Mouse (Mus musculus) lung, postnatal 0 days (tissue): ENCODE results near the gene D430019H16Rik. TPM values are rescaled to one million over a fixed set of nuclear protein-coding genes. Genes with fewer than 3 reads are reported as not detected.

Experiments
- ATAC-seq: fragments of 200-750 bp; cut with Nextera tagmentation; 2 replicates; pipeline ENCODE4 v1.8.0; 2017; ENCODE audit warnings: moderate library complexity
- DNase-seq: peaks from one replicate; pipeline ENCODE4 v3.0.0-alpha.2; 2016; ENCODE audit warnings: low spot score
- H3K27ac ChIP-seq: fragments of 300-500 bp; sonication (generic); 2 replicates; pipeline ENCODE4 v1.5.1; 2014; ENCODE audit warnings: antibody characterized with exemption, mild to moderate bottlenecking, low read length, mixed read lengths
- H3K27me3 ChIP-seq: fragments of 300-500 bp; sonication (generic); replicated peaks from 2 replicates; pipeline ENCODE4 v1.6.1; 2014; ENCODE audit warnings: low read length, mixed read lengths; ENCODE audit not compliant: insufficient read depth
- H3K36me3 ChIP-seq: fragments of 300-500 bp; sonication (generic); 2 replicates; pipeline ENCODE4 v1.6.1; 2014; ENCODE audit warnings: low read length, mixed read lengths; ENCODE audit not compliant: insufficient read depth
- H3K4me1 ChIP-seq: fragments of 300-500 bp; sonication (generic); 2 replicates; pipeline ENCODE4 v1.6.1; 2014; ENCODE audit warnings: antibody characterized with exemption, low read depth, low read length, mixed read lengths; ENCODE audit not compliant: insufficient read depth
- H3K4me2 ChIP-seq: fragments of 300-500 bp; sonication (generic); replicated peaks from 2 replicates; pipeline ENCODE4 v1.6.1; 2014; ENCODE audit warnings: low read depth, mild to moderate bottlenecking, low read length, moderate library complexity, mixed read lengths
- H3K4me3 ChIP-seq: fragments of 300-500 bp; sonication (generic); 2 replicates; pipeline ENCODE4 v1.5.1; 2014; ENCODE audit warnings: low read depth, low read length
- H3K9ac ChIP-seq: fragments of 300-500 bp; sonication (generic); replicated peaks from 2 replicates; pipeline ENCODE4 v1.6.1; 2014; ENCODE audit warnings: low read depth, mild to moderate bottlenecking
- H3K9me3 ChIP-seq: fragments of 300-500 bp; sonication (generic); 2 replicates; pipeline ENCODE4 v1.6.1; 2016; ENCODE audit warnings: low read length, mixed read lengths
- CTCF ChIP-seq: IDR thresholded peaks from 2 replicates; pipeline ENCODE4 v1.5.1; 2016; ENCODE audit warnings: antibody characterized with exemption, mild to moderate bottlenecking
- EP300 ChIP-seq: IDR thresholded peaks from 2 replicates; pipeline ENCODE4 v1.6.1; 2016; ENCODE audit warnings: antibody characterized with exemption, mild to moderate bottlenecking, control low read depth
- WGBS: fragments of 180-500 bp; shearing (Covaris S2); extraction: QIAGEN DNeasy Blood & Tissue Kit; methylation state at CpG from one replicate; pipeline ENCODE4 v1.1.7; 2014; 5-methylcytosine and 5-hydroxymethylcytosine counted together
- polyA plus RNA-seq: library from polyadenylated mRNA; unstranded; fragments of >200 nt; fragmentation: Nextera tagmentation; extraction: Ambion mirVana; gene quantifications from 2 replicates; pipeline ENCODE4 v1.2.1, GENCODE M21; 2015

Gene D430019H16Rik
- polyA plus RNA-seq, 1 experiment from 2014 or later, result 0.54 TPM

- no peak overlapping the region for H3K4me3 ChIP-seq
- DNase-seq, result no peak
- peak overlapping the region; percentile 75; the same call in 1 of the 2 replicates for H3K27ac ChIP-seq
- TF ChIP-seq EP300 (no peak), CTCF (no peak)
- WGBS, result 71% methylated on average over 10 of the region's 10 CpGs
- H3K4me2 ChIP-seq, result no peak overlapping the region
- H3K36me3 ChIP-seq, result no peaks in the 10 kb centered on the region
- ATAC-seq, result no peak
- H3K4me1 ChIP-seq, result peaks cover 3% of the 10 kb centered on the region; the same call in 1 of the 2 replicates
- no peaks in the 10 kb centered on the region for H3K9me3 ChIP-seq
- H3K9ac ChIP-seq, result no peak overlapping the region
- H3K27me3 ChIP-seq, result no peaks in the 10 kb centered on the region
Measured at GRCm38 (mm10) chr12:105514111-105514510, 60.5 kb downstream of the D430019H16Rik start.

GRCm38 (mm10) chr12:105517026-105517675 lies 63.5 kb downstream of the D430019H16Rik start:
- no peaks in the 10 kb centered on the region for H3K9me3 ChIP-seq
- WGBS, result 49% methylated on average over 21 of the region's 21 CpGs
- H3K27ac ChIP-seq, result no peak overlapping the region
- peaks cover 9% of the 10 kb centered on the region; the same call in 1 of the 2 replicates for H3K4me1 ChIP-seq
- no peaks in the 10 kb centered on the region for H3K36me3 ChIP-seq
- H3K4me3 ChIP-seq, result no peak overlapping the region
- no peak for TF ChIP-seq CTCF
- TF ChIP-seq EP300, result peak; percentile 59
- H3K27me3 ChIP-seq, result no peaks in the 10 kb centered on the region
- peak; percentile 61 for ATAC-seq
- DNase-seq, result peak; percentile 83
- no peak overlapping the region for H3K9ac ChIP-seq
- H3K4me2 ChIP-seq, result no peak overlapping the region

GRCm38 (mm10) chr12:105519851-105520250 lies 66.2 kb downstream of the D430019H16Rik start:
- Histone ChIP-seq H3K9me3 (no peaks in the 10 kb centered on the region), H3K9ac (no peak overlapping the region), H3K27me3 (no peaks in the 10 kb centered on the region), H3K27ac (peak overlapping the region; percentile 52), H3K4me1 (peaks cover 9% of the 10 kb centered on the region; the same call in 1 of the 2 replicates), H3K36me3 (no peaks in the 10 kb centered on the region), H3K4me2 (no peak overlapping the region), H3K4me3 (no peak overlapping the region)
- no peak for DNase-seq
- WGBS, result 78% methylated on average over 2 of the region's 2 CpGs
- ATAC-seq, result no peak
- no peak for TF ChIP-seq EP300

GRCm38 (mm10) chr12:105521170-105521762 lies 67.6 kb downstream of the D430019H16Rik start:
- H3K9me3 ChIP-seq, result no peaks in the 10 kb centered on the region
- no peaks in the 10 kb centered on the region for H3K27me3 ChIP-seq
- H3K9ac ChIP-seq, result no peak overlapping the region
- ATAC-seq, result peak; percentile 76
- TF ChIP-seq CTCF (no peak), EP300 (peak; percentile 75)
- peak; percentile 94 for DNase-seq
- H3K4me2 ChIP-seq, result 0 out of 2 replicates have a peak overlapping the region, but pooled peaks have one; percentile 0
- H3K4me1 ChIP-seq, result peaks cover 11% of the 10 kb centered on the region; the same call in 1 of the 2 replicates
- peak overlapping the region; percentile 52; the same call in 1 of the 2 replicates for H3K27ac ChIP-seq
- WGBS, result 30% methylated on average over 15 of the region's 15 CpGs
- no peaks in the 10 kb centered on the region for H3K36me3 ChIP-seq
- no peak overlapping the region for H3K4me3 ChIP-seq

- peaks cover 13% of the 10 kb centered on the region; the same call in 1 of the 2 replicates for H3K4me1 ChIP-seq
Measured at GRCm38 (mm10) chr12:105523737-105524136, 70.1 kb downstream of the D430019H16Rik start.

GRCm38 (mm10) chr12:105526186-105526585 lies 72.5 kb downstream of the D430019H16Rik start:
- H3K9ac ChIP-seq, result no peak overlapping the region
- TF ChIP-seq CTCF, result no peak
- TF ChIP-seq EP300, result no peak
- peak; percentile 55 for DNase-seq
- H3K9me3 ChIP-seq, result no peaks in the 10 kb centered on the region
- H3K27me3 ChIP-seq, result no peaks in the 10 kb centered on the region
- ATAC-seq, result no peak
- H3K27ac ChIP-seq, result peak overlapping the region; percentile 55
- H3K36me3 ChIP-seq, result no peaks in the 10 kb centered on the region
- H3K4me2 ChIP-seq, result no peak overlapping the region
- no peak overlapping the region for H3K4me3 ChIP-seq
- H3K4me1 ChIP-seq, result peaks cover 7% of the 10 kb centered on the region; the same call in 1 of the 2 replicates
- 56% methylated on average over 3 of the region's 3 CpGs for WGBS

More at GRCm38 (mm10) chr12:105523737-105524136, 70.1 kb downstream of the D430019H16Rik start:
- Histone ChIP-seq H3K4me2 (no peak overlapping the region), H3K9ac (no peak overlapping the region), H3K4me3 (no peak overlapping the region), H3K27ac (no peak overlapping the region), H3K36me3 (no peaks in the 10 kb centered on the region), H3K27me3 (no peaks in the 10 kb centered on the region), H3K9me3 (no peaks in the 10 kb centered on the region)
- no peak for ATAC-seq
- TF ChIP-seq CTCF, result no peak
- TF ChIP-seq EP300, result no peak
- peak; percentile 32 for DNase-seq
- 57% methylated on average over 2 of the region's 2 CpGs for WGBS
